Mouse (Mus musculus) midbrain, embryonic 14.5 days (tissue): ENCODE results near the gene Ms4a6d. TPM values are rescaled to one million over a fixed set of nuclear protein-coding genes. Genes with fewer than 3 reads are reported as not detected.
A peak's percentile ranks its signal among the peaks of the same experiment; 100 is the strongest.
"Not testable (repeated sequence)": the region's sequence is repeated elsewhere in the genome, so short reads cannot be mapped to it uniquely, and the experiment has no call there.

Experiments used
- ATAC-seq: fragments of 200-750 bp; cut with Nextera tagmentation; 2 replicates; pipeline ENCODE4 v1.8.0; 2017; ENCODE audit warnings: moderate number of reproducible peaks, moderate library complexity; ENCODE audit not compliant: low FRiP score, low TSS enrichment
- DNase-seq: peaks from one replicate; pipeline ENCODE4 v3.0.0-alpha.2; 2015
- H3K27ac ChIP-seq: fragments of 300-500 bp; sonication (generic); replicated peaks from 2 replicates; pipeline ENCODE4 v1.5.1; 2014; ENCODE audit warnings: mild to moderate bottlenecking, low read depth, low read length, moderate library complexity
- H3K27me3 ChIP-seq: fragments of 300-500 bp; sonication (generic); 2 replicates; pipeline ENCODE4 v1.6.1; 2014; ENCODE audit warnings: low read length, control low read depth, mixed read lengths; ENCODE audit not compliant: control insufficient read depth, insufficient read depth
- H3K36me3 ChIP-seq: fragments of 300-500 bp; sonication (generic); 2 replicates; pipeline ENCODE4 v1.6.1; 2014; ENCODE audit warnings: low read length, control low read depth; ENCODE audit not compliant: control insufficient read depth, insufficient read depth
- H3K4me1 ChIP-seq: fragments of 300-500 bp; sonication (generic); 2 replicates; pipeline ENCODE4 v1.6.1; 2014; ENCODE audit warnings: mild to moderate bottlenecking, antibody characterized with exemption, low read length, control low read depth; ENCODE audit not compliant: control insufficient read depth, insufficient read depth
- H3K4me2 ChIP-seq: fragments of 300-500 bp; sonication (generic); 2 replicates; pipeline ENCODE4 v1.6.1; 2014; ENCODE audit warnings: mild to moderate bottlenecking, low read length, moderate library complexity
- H3K4me3 ChIP-seq: fragments of 300-500 bp; sonication (generic); replicated peaks from 2 replicates; pipeline ENCODE4 v1.5.1; 2014; ENCODE audit warnings: low read depth, low read length
- H3K9ac ChIP-seq: fragments of 300-500 bp; sonication (generic); replicated peaks from 2 replicates; pipeline ENCODE4 v1.6.1; 2014; ENCODE audit warnings: mild to moderate bottlenecking, low read length, moderate library complexity
- H3K9me3 ChIP-seq: fragments of 300-500 bp; sonication (generic); 2 replicates; pipeline ENCODE4 v1.6.1; 2016; ENCODE audit warnings: low read length, control low read depth, mixed read lengths; ENCODE audit not compliant: control insufficient read depth
- WGBS: fragments of 180-500 bp; shearing (Covaris S2); extraction: QIAGEN DNeasy Blood & Tissue Kit; methylation state at CpG from one replicate; pipeline ENCODE4 v1.1.7; 2014; 5-methylcytosine and 5-hydroxymethylcytosine counted together
- polyA plus RNA-seq: library from polyadenylated mRNA; unstranded; fragments of >200 nt; fragmentation: Nextera tagmentation; extraction: Ambion mirVana; gene quantifications from 2 replicates; pipeline ENCODE4 v1.2.1, GENCODE M21; 2014

Ms4a6d gene
- polyA plus RNA-seq, 1 experiment from 2014 or later = 4.0 TPM

DNA sequence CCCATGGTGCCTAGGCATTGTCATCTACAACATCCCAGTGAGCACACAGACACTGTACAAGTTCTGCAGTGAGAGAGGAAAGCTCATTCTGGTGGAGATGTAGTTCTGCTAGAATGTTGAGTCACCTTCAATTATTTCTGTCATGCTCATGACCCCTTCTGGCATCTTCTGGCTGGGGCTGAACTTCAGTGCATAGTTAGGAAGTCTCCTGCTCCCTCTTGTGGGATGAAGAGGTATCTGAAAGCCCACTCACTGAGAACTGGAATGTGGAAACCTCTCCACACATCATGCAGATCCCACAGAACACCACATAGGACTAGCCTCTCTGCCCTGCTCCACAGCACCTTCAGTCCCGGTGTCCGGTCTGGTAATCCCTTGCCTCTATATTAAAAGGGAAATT is 2.6 kb downstream of the Ms4a6d start:
- Histone ChIP-seq H3K4me2 (no peak overlapping the region), H3K27me3 (no peaks in the 10 kb centered on the region), H3K9ac (no peak overlapping the region), H3K36me3 (no peaks in the 10 kb centered on the region), H3K27ac (no peak overlapping the region), H3K9me3 (no peaks in the 10 kb centered on the region), H3K4me3 (no peak overlapping the region), H3K4me1 (no peaks in the 10 kb centered on the region)
- 90% methylated on average over 2 of the region's 2 CpGs for WGBS
- no peak for ATAC-seq
- peak; percentile 24 for DNase-seq

- DNase-seq (no peak), ATAC-seq (no peak)
- H3K27ac ChIP-seq = no peak overlapping the region
- H3K4me3 ChIP-seq = no peak overlapping the region
- no peaks in the 10 kb centered on the region for H3K4me1 ChIP-seq
- H3K9ac ChIP-seq = no peak overlapping the region
- no peaks in the 10 kb centered on the region for H3K9me3 ChIP-seq
- no peaks in the 10 kb centered on the region for H3K36me3 ChIP-seq
- WGBS = 91% methylated on average over 3 of the region's 3 CpGs
- no peak overlapping the region for H3K4me2 ChIP-seq
- no peaks in the 10 kb centered on the region for H3K27me3 ChIP-seq
Observed at GRCm38 (mm10) chr19:11601349-11601748, 3.3 kb downstream of the Ms4a6d start.

GRCm38 (mm10) chr19:11589891-11590449 is 14.7 kb downstream of the Ms4a6d start:
- Histone ChIP-seq H3K27ac (no peak overlapping the region), H3K27me3 (no peaks in the 10 kb centered on the region), H3K9me3 (no peaks in the 10 kb centered on the region), H3K36me3 (no peaks in the 10 kb centered on the region), H3K4me3 (no peak overlapping the region), H3K9ac (no peak overlapping the region), H3K4me1 (no peaks in the 10 kb centered on the region), H3K4me2 (no peak overlapping the region)
- ATAC-seq (no peak), DNase-seq (no peak)
- WGBS = 77% methylated on average over 2 of the region's 2 CpGs

- no peaks in the 10 kb centered on the region for H3K9me3 ChIP-seq
- ATAC-seq (no peak), DNase-seq (no peak)
- no peaks in the 10 kb centered on the region for H3K27me3 ChIP-seq
- no peaks in the 10 kb centered on the region for H3K36me3 ChIP-seq
- 74% methylated on average over 4 of the region's 4 CpGs for WGBS
- no peaks in the 10 kb centered on the region for H3K4me1 ChIP-seq
- no peak overlapping the region for H3K27ac ChIP-seq
- no peak overlapping the region for H3K4me3 ChIP-seq
- H3K9ac ChIP-seq = no peak overlapping the region
- no peak overlapping the region for H3K4me2 ChIP-seq
Observed at GRCm38 (mm10) chr19:11589205-11589604, 15.4 kb downstream of the Ms4a6d start.

- peak; percentile 3 for DNase-seq
- 80% methylated on average over 8 of the region's 8 CpGs for WGBS
- ATAC-seq = no peak
Observed at GRCm38 (mm10) chr19:11574965-11575364, 29.7 kb downstream of the Ms4a6d start.

GRCm38 (mm10) chr19:11559560-11559959 is 45.1 kb downstream of the Ms4a6d start:
- H3K27me3 ChIP-seq, DNase-seq, H3K4me1 ChIP-seq, H3K36me3 ChIP-seq, H3K9ac ChIP-seq, H3K4me2 ChIP-seq, H3K4me3 ChIP-seq, H3K27ac ChIP-seq, ATAC-seq, H3K9me3 ChIP-seq: not testable (repeated sequence)

More at GRCm38 (mm10) chr19:11574965-11575364, 29.7 kb downstream of the Ms4a6d start:
- Histone ChIP-seq H3K36me3 (no peaks in the 10 kb centered on the region), H3K4me3 (no peak overlapping the region), H3K27me3 (no peaks in the 10 kb centered on the region), H3K9ac (no peak overlapping the region), H3K4me2 (no peak overlapping the region), H3K27ac (no peak overlapping the region), H3K9me3 (no peaks in the 10 kb centered on the region), H3K4me1 (no peaks in the 10 kb centered on the region)

DNA sequence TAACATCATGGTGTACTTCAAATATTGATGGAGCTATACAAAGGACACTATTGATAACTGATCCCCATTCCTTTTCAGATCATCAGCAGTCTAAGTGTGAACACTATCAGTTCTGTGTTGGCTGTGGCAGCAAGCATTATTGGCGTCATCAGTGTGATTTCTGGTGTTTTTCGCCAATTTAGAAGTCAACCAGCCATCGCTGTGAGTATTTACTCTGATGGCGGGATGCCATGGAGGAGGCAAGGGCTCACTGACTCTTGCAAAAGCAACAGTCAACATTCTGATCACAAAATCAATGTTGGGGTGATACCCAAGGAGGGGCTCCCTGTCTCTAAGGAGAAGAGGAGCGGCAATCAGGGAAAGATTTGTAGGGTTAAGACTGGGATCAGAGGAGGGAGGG is 49.9 kb downstream of the Ms4a6d start:
- WGBS = 93% methylated on average over 5 of the region's 5 CpGs
- H3K4me1 ChIP-seq = no peaks in the 10 kb centered on the region

GRCm38 (mm10) chr19:11547911-11548310 is 56.7 kb downstream of the Ms4a6d start:
- H3K36me3 ChIP-seq = no peaks in the 10 kb centered on the region
- H3K9ac ChIP-seq = no peak overlapping the region
- H3K27ac ChIP-seq = no peak overlapping the region
- DNase-seq (no peak), ATAC-seq (no peak)
- H3K4me2 ChIP-seq = no peak overlapping the region
- no peaks in the 10 kb centered on the region for H3K27me3 ChIP-seq
- no peak overlapping the region for H3K4me3 ChIP-seq
- H3K9me3 ChIP-seq = no peaks in the 10 kb centered on the region
- no peaks in the 10 kb centered on the region for H3K4me1 ChIP-seq

More for the DNA sequence above, 49.9 kb downstream of the Ms4a6d start:
- Histone ChIP-seq H3K27me3 (no peaks in the 10 kb centered on the region), H3K36me3 (no peaks in the 10 kb centered on the region), H3K9me3 (no peaks in the 10 kb centered on the region), H3K4me3 (no peak overlapping the region), H3K27ac (no peak overlapping the region), H3K4me2 (no peak overlapping the region), H3K9ac (no peak overlapping the region)
- DNase-seq (no peak), ATAC-seq (no peak)

DNA sequence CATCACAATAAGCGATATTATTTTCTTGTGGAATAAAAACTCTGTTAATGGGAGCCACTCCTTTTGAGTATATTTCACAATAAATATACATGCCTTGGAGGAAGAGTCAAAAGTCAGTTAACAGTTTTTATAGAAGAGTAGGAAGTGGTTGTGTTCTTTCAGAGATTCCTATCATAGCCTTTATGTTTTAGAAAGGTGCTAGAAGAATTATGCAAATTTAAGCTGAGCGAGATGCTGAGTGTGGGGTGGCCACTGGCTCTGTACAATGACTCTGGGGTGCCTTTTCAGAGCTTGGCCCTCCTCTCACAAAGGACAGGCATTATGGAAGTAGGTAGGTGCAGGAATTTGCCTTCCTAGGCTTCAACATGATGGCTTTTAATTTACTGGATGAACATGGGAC is 60.3 kb downstream of the Ms4a6d start:
- H3K4me1 ChIP-seq, H3K4me2 ChIP-seq, DNase-seq, H3K9me3 ChIP-seq, H3K27ac ChIP-seq, H3K9ac ChIP-seq, ATAC-seq, H3K36me3 ChIP-seq, H3K27me3 ChIP-seq, H3K4me3 ChIP-seq: not testable (repeated sequence)
- WGBS = 83% methylated on average over 2 of the region's 2 CpGs
